Mouse (Mus musculus) myocyte (in vitro differentiated cells): ENCODE data around the gene Cgref1.

ENCODE experiments used
- CEBPB ChIP-seq: IDR thresholded peaks from 2 replicates; pipeline ENCODE4 v1.6.1; 2011; ENCODE audit warnings: mild to moderate bottlenecking, moderate library complexity; ENCODE audit not compliant: poor library complexity, insufficient read depth, severe bottlenecking
- E2F4 ChIP-seq: IDR thresholded peaks from one replicate; pipeline ENCODE4 v1.6.1; 2011; ENCODE audit warnings: mild to moderate bottlenecking, control low read depth, moderate library complexity; ENCODE audit not compliant: insufficient read depth
- MAX ChIP-seq: IDR thresholded peaks from one replicate; pipeline ENCODE4 v1.6.1; 2011; ENCODE audit warnings: low read depth, mild to moderate bottlenecking, control low read depth
- MYOD1 ChIP-seq, 3 experiments: IDR thresholded peaks; one replicate each; pipeline ENCODE4 v1.6.1; 2011; ENCODE audit warnings: control low read depth in 2 of 3, low read depth in 2 of 3, mild to moderate bottlenecking in 2 of 3, moderate library complexity in 1 of 3; ENCODE audit not compliant: insufficient read length in 2 of 3, control insufficient read depth in 1 of 3
- MYOG ChIP-seq, 3 experiments: IDR thresholded peaks; one replicate each; pipeline ENCODE4 v1.6.1; 2011; ENCODE audit warnings: control low read depth in 2 of 3, low read depth in 2 of 3, mild to moderate bottlenecking in 2 of 3; ENCODE audit not compliant: insufficient read length in 2 of 3, control insufficient read depth in 1 of 3, insufficient read depth in 1 of 3
- POLR2A ChIP-seq: IDR thresholded peaks from one replicate; pipeline ENCODE4 v1.6.1; 2011; ENCODE audit warnings: low read depth, mild to moderate bottlenecking, control low read depth, moderate library complexity; ENCODE audit not compliant: insufficient read length
- POLR2AphosphoS2 ChIP-seq: IDR thresholded peaks from one replicate; pipeline ENCODE4 v1.6.1; 2011; ENCODE audit warnings: low read depth, control low read depth; ENCODE audit not compliant: insufficient read length
- TCF12 ChIP-seq: IDR thresholded peaks from one replicate; pipeline ENCODE4 v1.6.1; 2011; ENCODE audit warnings: mild to moderate bottlenecking, control low read depth; ENCODE audit not compliant: poor library complexity, insufficient read depth, severe bottlenecking
- USF1 ChIP-seq: IDR thresholded peaks from one replicate; pipeline ENCODE4 v1.6.1; 2011; ENCODE audit warnings: low read depth, mild to moderate bottlenecking, control low read depth, moderate library complexity

DNA sequence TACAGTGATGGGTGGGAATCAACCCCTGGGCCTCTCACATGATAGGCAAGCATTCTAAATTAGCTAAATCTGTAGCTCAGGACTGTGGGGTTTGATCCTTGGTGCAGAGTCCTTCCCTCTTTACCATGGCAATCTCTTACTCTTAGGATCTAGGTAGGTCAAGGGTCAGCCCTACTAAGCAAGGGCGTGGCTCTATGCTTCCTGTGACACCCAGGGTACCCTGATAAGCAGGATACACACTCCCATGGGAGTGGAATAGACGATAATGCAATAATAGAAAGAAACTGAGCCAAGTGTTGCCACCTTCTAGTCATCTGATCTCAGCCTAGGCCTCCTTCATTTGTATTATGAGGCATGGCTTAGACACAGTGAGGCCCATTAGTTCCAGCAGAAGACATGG lies 24.0 kb upstream of the Cgref1 start:
- TF ChIP-seq MYOD1 (IDR thresholded peaks at IDR 0.05; ENCODE audit: control insufficient read depth in 1 of 3, insufficient read length in 2 of 3, low read depth in 2 of 3) (no peak), POLR2A (no peak), MYOG (IDR thresholded peaks at IDR 0.05; ENCODE audit: control insufficient read depth in 1 of 3, insufficient read depth in 1 of 3, insufficient read length in 2 of 3, low read depth in 2 of 3) (no peak), TCF12 (no peak), USF1 (no peak), POLR2AphosphoS2 (no peak), CEBPB (no peak), MAX (no peak), E2F4 (no peak)
